Mouse (Mus musculus): ENCODE measurements around the gene Lrp2.
"Not testable (repeated sequence)": the region's sequence is repeated elsewhere in the genome, so short reads cannot be mapped to it uniquely, and the experiment has no call there.

Gene Lrp2

GRCm38 (mm10) chr2:69582861-69583260 lies 3.0 kb downstream of the Lrp2 start:
- DNase-seq (ENCODE audit: low spot score in 2 of 2), result no peak

GRCm38 (mm10) chr2:69582068-69582467 lies 3.8 kb downstream of the Lrp2 start:
- DNase-seq (ENCODE audit: low spot score in 2 of 2), result not testable (repeated sequence)

GRCm38 (mm10) chr2:69580091-69580490 lies 5.8 kb downstream of the Lrp2 start:
- DNase-seq (ENCODE audit: low spot score in 2 of 2), result no peak

DNA sequence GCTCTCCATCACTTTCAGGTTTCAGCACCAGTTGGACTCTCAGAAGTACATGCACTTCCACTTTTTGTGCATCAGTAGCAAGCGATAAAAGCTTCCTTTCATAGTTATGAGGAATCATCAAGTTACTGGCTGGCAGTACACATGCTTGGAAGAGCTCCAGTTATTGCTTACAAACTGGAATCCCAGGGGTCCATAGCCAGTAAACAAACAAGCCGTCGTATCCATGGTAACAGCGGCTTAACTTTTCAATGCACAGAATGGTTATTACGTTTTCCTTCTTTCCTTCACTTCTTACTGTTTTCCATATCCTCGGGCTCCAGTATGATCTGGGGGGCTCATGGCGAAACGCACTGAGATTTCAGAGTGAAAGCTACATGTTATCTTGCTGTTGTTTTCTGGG lies 7.7 kb downstream of the Lrp2 start:
- DNase-seq (ENCODE audit: low spot score in 2 of 2), result no peak

- no peak for DNase-seq (ENCODE audit: low spot score in 2 of 2)
Observed at GRCm38 (mm10) chr2:69576531-69576930, 9.3 kb downstream of the Lrp2 start.

- no peak for DNase-seq (ENCODE audit: low spot score in 2 of 2)
Observed at GRCm38 (mm10) chr2:69574934-69575333, 10.9 kb downstream of the Lrp2 start.

DNA sequence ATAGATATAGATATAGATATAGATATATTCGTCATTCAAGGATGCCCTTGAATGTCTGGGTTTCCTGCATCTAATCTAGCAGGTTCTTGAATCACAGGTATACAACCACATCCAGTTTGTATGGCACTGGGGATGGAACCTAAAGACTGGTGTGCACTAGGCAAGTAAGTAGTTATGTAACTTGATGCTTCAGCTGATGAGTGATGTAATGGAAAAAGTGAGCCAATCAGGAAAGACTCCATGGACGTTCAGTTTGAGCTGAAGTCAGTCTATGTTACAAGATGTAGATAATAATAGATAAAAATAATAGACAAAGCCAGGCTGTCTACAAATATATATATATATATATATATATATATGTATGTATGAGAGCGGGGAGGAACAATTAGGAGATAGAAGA lies 11.6 kb downstream of the Lrp2 start:
- DNase-seq (ENCODE audit: low spot score in 2 of 2), result no peak

- DNase-seq (ENCODE audit: low spot score in 2 of 2), result no peak
Observed at GRCm38 (mm10) chr2:69573733-69574054, 12.2 kb downstream of the Lrp2 start.

GRCm38 (mm10) chr2:69573038-69573732 lies 12.7 kb downstream of the Lrp2 start:
- no peak for DNase-seq (ENCODE audit: low spot score in 2 of 2)

GRCm38 (mm10) chr2:69570556-69570955 lies 15.3 kb downstream of the Lrp2 start:
- no peak for DNase-seq (ENCODE audit: low spot score in 2 of 2)

GRCm38 (mm10) chr2:69566281-69566680 lies 19.6 kb downstream of the Lrp2 start:
- no peak for DNase-seq (ENCODE audit: low spot score in 2 of 2)

- DNase-seq (ENCODE audit: low spot score in 2 of 2), result no peak
Observed at GRCm38 (mm10) chr2:69563492-69563891, 22.4 kb downstream of the Lrp2 start.

- DNase-seq (ENCODE audit: low spot score in 2 of 2), result no peak
Observed at GRCm38 (mm10) chr2:69562761-69563160, 23.1 kb downstream of the Lrp2 start.

DNA sequence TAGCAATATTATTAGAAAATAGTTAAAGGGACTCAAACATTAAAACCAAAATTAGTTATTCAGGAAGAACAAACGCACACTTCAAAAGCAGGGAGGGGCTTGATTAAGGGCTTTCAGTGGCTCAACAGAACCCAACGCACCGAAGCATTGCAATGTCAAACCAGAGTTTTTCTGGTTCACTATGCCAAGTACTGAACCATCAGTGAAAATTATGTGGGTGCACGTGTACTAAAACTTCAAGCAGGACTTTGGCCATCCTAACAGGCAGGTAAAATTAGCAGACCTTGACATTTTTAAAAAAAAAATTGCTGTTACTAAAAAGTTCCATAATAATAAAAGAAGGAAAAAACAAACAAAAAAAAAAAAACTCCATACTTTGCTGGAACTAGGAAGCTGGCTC lies 25.6 kb downstream of the Lrp2 start:
- no peak for DNase-seq (ENCODE audit: low spot score in 2 of 2)

DNA sequence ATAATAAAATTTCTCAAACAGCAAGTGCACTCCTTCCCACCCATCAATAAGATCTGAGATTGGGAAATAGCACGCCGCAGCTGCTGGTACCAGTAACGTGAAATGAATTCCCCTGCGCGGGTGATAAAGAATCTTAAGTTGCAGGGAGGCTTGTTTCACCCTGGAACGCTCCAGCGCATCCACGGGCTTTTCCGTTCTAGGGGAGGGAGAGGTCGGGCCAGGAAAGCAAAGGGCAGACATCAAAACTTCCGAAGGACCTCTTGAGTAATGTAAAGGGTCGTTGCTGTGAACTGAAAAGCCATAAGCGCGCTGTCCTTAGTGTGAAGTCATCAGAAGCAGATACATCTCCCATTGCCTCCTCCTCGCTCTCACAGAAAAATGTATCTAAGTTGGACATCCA lies 26.5 kb downstream of the Lrp2 start:
- no peak for DNase-seq (ENCODE audit: low spot score in 2 of 2)

DNA sequence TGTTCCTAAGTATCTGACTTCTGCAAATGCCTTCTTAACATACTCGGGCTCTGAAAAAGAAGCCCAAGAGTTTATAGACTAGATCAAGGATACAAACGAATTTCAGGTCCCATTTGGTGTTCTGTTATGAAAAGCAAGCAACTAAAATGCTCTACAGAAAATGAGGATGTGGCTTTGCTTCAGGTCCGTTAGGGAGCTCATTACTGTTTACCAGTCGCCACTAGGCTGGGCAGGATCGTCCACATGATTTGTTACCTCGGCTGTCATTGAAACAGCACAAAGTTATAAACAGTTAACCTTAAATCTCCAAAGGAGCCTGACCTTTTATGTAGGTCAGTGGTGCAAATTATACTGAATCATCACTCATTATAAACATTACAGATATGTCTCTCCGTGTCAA lies 29.2 kb downstream of the Lrp2 start:
- no peak for DNase-seq (ENCODE audit: low spot score in 2 of 2)

DNA sequence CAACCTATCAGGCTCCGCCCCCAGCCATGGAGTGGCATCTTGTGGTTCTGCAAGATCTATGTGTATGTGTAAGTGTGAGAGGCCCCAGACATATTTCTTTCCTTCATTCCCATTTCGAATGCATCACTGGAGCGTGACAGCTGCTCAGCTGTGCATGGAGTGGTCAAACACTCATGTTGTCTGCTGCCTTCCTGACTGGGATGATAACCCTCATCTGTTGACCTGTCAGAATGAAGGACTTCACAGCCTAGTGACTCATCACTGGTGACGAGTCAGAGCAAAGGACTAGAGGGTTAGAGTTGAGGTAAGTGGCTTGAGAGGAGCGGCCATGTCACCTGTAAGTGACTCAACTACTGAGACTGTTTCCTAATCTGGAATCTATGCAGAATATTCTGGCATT lies 34.2 kb downstream of the Lrp2 start:
- no peak for DNase-seq (ENCODE audit: low spot score in 2 of 2)

DNA sequence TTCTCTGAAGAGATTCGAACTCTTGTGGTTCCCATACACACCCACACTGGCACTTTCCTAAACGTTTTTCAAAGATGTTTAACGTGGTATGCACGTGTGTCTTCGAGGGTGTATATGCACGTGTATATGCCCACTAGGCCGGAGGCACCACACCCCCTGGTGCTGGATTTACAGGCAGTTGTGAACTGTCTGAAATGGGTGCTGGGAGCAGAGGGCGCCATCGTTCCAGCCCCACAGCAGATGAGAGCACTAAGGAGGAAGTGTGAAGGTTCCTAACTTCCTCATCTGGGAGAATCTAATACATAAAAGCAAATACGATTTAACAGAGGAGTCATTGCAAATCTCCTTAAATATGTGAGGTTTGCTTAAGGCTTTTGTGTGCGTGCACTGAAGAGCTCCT lies 39.0 kb downstream of the Lrp2 start:
- DNase-seq (ENCODE audit: low spot score in 2 of 2), result no peak

- no peak for DNase-seq (ENCODE audit: low spot score in 2 of 2)
Observed at GRCm38 (mm10) chr2:69536018-69536417, 49.8 kb downstream of the Lrp2 start.

DNA sequence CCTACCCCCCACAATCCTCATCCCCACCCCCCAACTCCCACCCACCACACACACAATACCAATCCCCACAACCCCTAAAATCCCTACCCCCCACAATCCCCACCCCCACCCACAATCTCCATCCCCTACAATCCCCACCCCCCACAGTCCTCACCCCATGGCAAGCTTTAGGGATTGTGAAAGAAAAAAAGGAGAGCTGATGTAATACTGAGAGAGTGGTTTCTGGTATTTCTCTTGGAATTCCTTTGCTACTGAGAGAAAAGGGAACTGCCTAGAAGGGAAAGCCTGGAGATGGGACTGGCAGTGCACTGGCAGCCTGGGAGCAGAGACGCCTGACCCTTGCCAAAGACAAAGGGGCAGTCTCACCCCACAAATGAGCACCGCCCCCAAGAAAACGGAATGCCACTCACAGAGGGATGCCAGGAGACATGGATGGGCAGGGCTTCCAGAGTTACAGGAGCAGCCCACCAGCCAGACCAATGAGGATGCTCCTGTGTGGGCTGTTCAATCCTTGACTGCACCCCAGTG lies 54.3 kb downstream of the Lrp2 start:
- no peak for DNase-seq (ENCODE audit: low spot score in 2 of 2)

GRCm38 (mm10) chr2:69530691-69531527 lies 55.0 kb downstream of the Lrp2 start:
- DNase-seq (ENCODE audit: low spot score in 2 of 2), result no peak

DNA sequence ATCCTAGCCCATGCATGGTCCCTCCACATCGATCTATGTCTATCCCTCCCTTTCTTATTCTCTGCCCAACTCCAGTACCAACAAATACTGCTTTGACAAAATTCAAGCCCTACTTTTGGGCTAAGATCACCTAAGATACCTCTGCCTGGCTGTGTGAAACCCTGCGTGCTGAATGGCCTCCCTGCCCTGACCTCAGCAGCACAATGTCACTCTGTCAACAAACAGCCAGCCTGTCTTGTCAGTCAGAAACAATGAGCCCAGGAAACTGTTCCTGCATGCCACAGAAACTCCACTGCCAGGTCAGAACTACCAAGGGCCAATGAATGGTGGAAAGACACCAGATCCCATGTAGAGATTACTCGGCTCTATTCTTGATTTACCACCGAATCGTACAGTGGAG lies 55.7 kb downstream of the Lrp2 start:
- DNase-seq (ENCODE audit: low spot score in 2 of 2), result no peak

- DNase-seq (ENCODE audit: low spot score in 2 of 2), result no peak
Observed at GRCm38 (mm10) chr2:69520273-69520672, 65.6 kb downstream of the Lrp2 start.
